Mouse (Mus musculus) cerebellum, adult 9-10 months (tissue): Measurements from ENCODE around the gene Myocos.
"Not testable (repeated sequence)": the region's sequence is repeated elsewhere in the genome, so short reads cannot be mapped to it uniquely, and the experiment has no call there.

Source experiments
- DNase-seq: peaks from one replicate; pipeline ENCODE4 v3.0.0; 2022

Gene Myocos

DNA sequence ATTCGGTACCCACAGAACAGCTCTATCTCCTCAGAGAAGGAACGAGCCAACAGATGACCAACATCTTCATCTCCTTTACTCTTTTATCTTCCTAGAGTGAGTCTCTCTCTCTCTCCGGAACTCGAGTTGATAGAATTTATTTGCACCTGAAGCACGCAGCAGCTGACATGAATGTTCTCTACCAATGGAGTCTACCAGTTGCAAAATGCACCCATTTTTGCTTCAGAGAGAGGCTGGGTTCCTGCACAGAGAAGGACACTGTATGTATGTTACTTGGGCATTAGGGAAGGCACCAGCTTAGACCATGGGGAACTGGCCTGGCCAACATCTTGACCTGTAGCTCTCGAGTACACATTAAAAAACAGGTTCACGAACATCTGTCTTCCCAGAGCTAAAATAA lies at the start of gene Myocos:
TSS of gene Myocos (minus strand) at position 101 of the 400 bp plus-strand sequence.
- no peak for DNase-seq

GRCm38 (mm10) chr1:162700389-162701066 lies 42.5 kb upstream of the Myocos start:
- no peak for DNase-seq

- no peak for DNase-seq
Measured at GRCm38 (mm10) chr1:162697866-162698265, 39.8 kb upstream of the Myocos start.

- DNase-seq, result no peak
Measured at GRCm38 (mm10) chr1:162693721-162694120, 35.7 kb upstream of the Myocos start.

DNA sequence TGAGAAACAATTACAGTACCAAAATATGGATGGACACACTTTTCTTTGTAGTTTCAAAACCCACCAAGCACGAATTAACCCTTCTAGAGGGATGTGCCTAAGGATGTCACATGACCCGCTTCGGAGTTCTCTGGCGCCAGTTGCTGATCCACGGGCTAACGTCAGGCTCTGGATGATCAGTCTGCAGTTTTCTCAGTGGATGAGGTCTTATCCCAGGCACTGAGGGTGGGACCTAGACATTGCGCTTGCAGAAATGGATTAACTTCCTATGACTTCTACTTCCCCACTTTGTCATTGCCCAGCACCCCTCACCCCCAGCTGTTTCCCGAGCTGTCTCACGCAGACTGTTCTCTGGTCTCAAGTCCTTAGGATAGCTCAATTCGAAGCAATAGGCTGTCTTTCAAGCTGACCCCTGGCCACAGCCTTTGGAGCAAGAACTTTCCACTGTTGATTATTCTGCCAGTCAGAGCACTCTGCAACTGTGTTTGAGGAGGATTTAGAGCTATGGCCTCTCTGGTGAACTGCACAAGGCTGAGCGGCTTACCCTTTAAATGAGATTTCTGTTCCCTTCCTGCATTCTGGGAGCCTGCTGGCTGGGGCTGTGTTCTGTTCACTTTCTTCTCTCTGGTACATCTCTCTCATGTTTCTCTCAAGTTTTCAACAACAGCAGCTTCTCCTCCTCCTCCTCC lies 7.6 kb upstream of the Myocos start:
- DNase-seq, result no peak

DNA sequence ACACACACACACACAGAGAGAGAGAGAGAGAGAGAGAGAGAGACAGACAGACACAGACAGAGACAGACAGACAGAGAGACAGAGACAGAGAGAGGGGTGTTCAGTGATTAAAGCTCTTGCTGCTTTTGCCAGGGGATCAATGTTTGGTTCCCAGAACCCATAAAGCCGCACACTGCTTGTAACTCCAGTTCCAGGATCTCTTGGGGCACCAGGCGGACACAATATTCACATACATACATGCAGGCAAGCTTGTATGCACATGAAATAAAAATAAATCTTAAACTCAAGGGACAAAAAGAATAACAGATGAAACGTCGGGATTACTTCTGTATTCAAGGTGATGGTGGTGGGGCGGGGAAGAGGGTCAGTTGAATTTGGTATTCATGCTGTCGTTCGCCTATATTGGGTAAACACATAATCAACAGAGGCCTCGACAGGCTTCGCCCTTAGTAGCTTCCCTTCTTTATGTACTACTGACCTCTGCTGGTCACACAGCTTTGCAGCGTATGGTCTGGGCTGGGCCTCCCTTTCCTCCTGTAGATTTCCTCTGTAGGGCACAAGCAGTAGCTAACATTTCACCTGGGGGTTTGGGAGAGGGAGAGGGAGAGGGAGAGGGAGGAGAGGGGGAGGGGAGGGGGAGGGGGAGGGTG lies 6.9 kb upstream of the Myocos start:
- peak; percentile 86 for DNase-seq

DNA sequence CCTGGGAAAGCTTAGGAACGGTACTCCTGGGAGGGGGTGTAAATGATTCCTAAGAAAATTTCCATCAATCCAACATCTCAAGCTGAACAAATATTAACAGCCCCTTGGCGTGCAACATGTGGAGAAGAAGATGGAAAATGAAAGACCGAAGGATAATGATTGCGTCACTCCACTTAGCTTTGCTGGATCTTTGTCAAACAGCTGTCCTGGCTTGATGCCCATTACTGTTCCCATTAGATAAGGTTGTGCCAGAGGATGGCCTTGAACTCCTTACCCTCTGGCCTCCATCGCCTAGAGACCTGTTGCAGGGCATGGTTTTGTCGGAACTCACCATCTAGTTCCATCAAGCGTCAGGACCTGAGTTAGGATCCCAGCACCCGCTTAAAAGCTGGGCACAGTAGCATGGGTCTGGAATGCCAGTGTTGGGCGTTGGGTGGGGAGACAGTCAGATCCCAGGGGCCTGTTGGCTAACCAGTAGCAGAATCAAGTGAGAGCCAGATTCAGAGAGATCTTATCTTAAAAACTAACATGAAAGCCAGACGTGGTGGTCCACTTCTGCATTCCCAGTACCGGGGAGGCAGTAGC lies 2.3 kb upstream of the Myocos start:
- DNase-seq, result no peak

DNA sequence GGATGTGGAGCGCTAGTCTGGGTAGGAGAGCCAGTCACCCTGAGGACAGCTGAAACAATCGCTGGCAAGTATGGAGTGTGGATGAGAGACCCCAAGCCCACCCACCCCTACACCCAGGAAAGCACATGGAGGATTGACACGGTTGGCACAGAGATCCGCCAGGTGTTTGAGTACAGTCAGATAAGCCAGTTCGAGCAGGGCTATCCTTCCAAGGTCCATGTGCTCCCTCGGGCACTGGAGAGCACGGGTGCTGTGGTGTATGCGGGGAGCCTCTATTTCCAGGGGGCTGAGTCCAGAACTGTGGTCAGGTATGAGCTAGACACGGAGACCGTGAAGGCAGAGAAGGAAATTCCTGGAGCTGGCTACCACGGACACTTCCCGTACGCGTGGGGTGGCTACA lies 9.6 kb downstream of the Myocos start:
- DNase-seq, result no peak

DNA sequence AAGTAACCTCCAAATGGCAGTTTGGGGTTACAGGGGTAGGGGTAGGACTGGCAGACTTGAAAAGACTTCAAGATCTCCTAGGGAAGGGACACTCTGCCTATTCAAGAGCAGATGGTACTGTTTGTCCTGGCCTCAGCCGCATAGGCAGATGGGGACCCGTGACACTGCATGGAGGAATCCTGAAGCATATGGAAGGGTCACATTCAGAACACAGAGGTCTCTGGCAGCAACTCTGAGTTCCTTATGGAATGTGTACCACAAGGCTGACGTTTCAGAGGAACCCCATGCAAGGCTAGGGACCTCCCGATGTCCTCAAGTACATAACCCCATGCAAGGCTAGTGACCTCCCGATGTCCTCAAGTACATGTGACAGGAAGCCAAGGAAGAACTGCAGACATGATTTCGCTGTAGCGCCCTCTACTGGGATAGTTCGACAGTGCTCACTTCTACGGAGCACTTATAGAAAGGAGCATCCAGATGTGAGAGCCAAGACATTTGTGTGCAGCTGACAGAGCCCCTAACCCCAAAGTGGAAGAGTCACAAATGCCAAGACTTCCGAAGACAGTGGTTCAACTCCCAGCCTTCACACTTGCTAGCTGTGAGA lies 11.8 kb downstream of the Myocos start:
- DNase-seq, result peak; percentile 43

DNA sequence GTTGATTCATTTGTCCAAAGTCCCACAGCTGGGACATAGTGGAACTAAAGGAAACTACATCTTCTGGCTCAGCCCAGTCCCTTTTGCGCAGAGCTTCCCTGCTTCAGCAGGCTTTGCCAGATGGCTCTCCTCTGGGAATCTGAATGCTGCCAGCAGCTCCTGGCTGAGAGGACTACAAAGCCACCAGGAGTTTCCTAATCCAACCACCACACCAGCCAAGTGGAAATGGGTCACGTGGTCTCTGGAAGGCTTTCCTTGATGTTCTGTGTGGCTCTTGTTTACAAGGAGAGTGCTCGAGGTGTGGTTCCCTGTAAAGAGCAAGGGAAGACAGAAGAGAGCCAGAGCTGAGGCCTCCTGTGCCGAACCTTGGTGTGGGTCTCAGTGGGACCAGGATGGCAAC lies 14.3 kb downstream of the Myocos start:
- peak; percentile 87 for DNase-seq

GRCm38 (mm10) chr1:162642591-162642990 lies 15.4 kb downstream of the Myocos start:
- no peak for DNase-seq

- no peak for DNase-seq
Measured at GRCm38 (mm10) chr1:162639861-162640260, 18.2 kb downstream of the Myocos start.

DNA sequence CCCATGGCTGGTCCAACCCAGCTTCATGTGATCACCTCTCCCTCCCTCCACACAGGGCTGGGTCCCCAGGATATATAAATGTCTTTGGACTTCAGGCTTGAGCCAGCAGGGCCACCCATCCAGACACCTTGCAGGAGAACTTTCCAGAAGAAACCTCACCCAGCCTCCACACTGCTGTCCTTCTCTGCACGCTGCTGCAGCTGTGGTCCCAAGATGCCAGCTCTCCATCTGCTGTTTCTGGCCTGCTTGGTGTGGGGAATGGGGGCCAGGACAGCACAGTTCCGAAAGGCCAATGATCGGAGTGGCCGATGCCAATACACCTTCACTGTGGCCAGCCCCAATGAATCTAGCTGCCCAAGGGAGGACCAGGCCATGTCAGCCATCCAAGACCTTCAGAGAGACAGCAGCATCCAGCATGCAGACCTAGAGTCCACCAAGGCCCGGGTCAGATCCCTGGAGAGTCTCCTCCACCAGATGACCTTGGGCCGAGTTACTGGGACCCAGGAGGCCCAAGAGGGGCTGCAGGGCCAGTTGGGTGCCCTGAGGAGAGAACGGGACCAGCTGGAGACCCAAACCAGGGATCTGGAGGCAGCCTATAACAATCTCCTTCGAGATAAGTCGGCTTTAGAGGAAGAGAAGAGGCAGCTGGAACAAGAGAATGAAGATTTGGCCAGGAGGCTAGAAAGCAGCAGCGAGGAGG lies 18.8 kb downstream of the Myocos start, which contains the start of gene Myoc:
TSS of gene Myoc (plus strand) at position 105 of the 700 bp plus-strand sequence.
- no peak for DNase-seq

DNA sequence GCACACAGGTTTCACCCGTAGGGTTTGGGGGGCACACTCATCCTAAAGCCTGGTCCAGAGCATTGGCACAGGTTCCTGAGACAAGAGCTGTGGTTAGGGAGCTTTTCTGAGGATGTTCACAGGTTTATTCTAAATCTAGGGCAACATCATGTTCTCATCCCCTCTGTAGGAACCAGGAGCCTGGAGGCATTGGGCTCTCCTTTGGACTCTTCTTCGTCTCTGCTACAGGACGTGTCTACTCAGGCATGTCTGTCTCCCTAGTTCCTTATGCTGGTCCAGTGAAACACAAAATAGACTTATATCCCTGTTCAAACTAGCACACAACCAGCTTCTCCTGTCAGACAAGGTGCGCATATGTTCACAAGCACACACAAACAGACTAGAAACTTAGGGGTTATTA lies 19.5 kb downstream of the Myocos start:
- DNase-seq, result no peak

DNA sequence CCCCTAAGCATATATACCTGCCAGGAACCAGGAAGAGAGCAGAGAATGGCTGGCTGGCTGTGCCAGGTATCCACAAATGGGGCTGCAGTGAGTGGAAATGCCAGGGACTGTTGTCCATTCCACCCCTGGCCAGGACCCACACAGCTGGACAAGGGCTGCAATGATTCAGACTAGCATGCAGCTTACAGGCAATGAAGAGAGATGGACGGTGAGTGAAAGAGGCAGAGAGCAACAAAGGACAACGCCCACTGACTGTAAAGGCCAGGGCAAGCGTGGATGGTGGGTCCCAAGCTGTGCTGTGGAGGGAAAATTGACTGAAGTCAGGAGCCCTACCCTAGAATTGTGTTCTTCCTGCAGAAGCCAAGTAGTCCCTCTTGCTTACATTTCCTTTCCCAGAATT lies 21.5 kb downstream of the Myocos start:
- DNase-seq, result no peak

DNA sequence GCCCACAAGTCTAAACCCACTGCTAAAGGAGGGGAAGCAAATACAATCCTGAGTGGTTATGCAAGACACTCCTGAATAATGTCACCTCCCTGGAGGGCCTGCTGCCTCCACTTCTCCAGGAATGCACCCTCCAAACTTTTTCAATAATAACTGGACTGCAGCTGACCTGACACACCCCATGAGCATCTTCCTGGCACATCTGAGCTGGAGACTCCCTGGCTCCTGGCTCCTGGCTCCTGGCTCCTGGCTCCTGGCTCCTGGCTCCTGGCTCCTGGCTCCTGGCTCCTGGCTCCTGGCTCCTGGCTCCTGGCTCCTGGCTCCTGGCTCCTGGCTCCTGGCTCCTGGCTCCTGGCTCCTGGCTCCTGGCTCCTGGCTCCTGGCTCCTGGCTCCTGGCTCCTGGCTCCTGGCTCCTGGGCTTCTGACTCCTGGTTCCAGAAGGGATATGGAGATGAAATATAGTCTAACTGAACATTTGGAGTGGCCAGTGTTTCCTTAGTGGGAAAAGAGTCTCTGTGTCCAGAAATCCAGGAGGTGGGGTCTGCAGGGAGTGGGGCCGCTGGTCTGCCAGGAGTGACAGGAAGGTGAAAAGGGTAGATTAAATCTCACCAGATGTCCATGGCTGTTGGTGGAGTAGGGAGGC lies 22.6 kb downstream of the Myocos start:
- peak; percentile 69 for DNase-seq

DNA sequence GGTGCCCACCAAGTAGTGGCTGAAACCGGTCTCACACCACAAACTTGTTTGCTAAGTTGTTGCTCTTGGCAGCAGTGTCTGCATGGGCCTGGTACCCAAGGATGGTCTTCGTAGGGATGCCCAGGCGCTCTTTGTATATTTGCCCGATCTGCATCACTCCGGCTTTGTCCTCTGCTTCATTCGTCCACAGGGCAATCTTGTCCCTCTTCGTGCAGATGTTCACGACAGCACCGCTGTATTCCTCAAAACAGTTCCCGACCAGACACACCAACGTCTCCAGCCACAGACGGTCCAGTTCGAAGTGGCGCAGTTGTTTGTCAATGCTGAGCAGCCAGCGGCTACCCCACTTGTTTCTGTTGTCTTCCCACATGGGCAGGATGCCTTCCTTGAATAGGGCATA lies 29.7 kb downstream of the Myocos start:
- DNase-seq, result not testable (repeated sequence)

DNA sequence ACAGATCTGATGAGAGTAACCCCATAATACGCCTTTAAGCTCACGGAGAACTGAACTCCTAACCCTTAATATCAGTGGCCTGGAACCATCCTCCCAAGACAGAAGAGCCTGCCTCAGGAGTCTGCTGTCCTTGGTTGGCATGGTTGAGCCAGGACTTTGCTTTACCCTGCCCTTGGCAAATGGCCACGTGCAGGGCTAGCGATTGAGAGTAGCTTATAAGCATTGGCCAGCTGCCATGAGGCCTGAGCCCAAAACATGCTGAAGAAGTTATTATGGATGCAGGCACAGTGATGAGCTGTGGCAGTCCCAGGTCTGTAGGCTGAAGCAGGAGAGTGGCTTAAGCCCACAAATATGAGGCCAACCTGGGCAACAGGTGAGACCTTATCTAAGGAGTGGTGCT lies 30.2 kb downstream of the Myocos start:
- DNase-seq, result not testable (repeated sequence)

DNA sequence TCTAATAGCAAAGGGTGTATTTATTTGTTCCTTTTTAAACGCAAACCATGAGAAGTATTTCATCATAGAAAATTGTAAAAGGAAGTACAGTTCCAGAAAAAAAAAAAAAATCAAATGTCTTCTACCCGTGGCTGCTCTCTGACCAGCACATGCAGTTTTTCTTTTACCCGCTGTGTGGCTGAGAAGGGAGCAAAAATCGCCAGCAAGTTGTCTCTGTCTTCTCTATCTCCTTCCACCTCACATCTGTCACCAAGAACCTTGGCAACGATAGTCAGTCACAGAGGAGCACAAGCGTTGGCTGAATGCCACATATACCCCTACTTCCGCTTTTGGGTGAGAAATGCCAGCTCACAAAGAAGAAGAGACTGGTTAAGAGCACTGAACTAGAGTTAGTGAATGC lies 32.8 kb downstream of the Myocos start:
- no peak for DNase-seq

- DNase-seq, result no peak
Measured at GRCm38 (mm10) chr1:162623895-162624294, 34.1 kb downstream of the Myocos start.

- no peak for DNase-seq
Measured at GRCm38 (mm10) chr1:162620487-162620886, 37.5 kb downstream of the Myocos start.

- DNase-seq, result no peak
Measured at GRCm38 (mm10) chr1:162615511-162615910, 42.5 kb downstream of the Myocos start.
